Mouse (Mus musculus): ENCODE measurements around the gene Mbtd1. TPM values are rescaled to one million over a fixed set of nuclear protein-coding genes. Genes with fewer than 3 reads are reported as not detected.

Gene Mbtd1
- polyA plus RNA-seq, 1 experiment from 2014 or later, result 16.4 TPM

DNA sequence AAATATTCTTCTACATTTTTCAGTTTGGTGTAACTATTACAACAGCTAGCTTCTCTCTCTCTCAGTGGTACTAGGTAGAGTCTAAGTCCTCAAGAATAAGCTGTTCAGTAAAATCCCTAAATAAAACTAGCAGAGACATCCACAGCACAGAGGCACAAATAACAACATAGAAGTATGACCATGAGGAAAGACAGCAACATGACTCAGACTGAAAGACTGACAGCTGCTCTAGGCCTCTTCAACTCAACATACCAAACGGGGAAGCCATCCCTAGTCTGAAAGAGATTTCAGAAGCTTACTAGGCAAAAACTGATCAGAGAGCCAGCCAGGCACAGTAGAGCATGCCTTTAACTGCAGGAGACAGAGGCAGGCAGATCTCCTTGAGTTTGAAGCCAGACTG is 23.0 kb upstream of the Mbtd1 start:
- WGBS, result 82% methylated on average over 1 of the region's 1 CpGs
- ATAC-seq (ENCODE audit: insufficient number of reproducible peaks, insufficient read depth, low FRiP score, low read depth), result no peak
- no peak overlapping the region for H3K4me2 ChIP-seq (ENCODE audit: low read length)
- H3K9me3 ChIP-seq (ENCODE audit: control insufficient read depth, low read length), result no peaks in the 10 kb centered on the region
- H3K9ac ChIP-seq (ENCODE audit: low read length), result no peak overlapping the region
- no peak overlapping the region for H3K27ac ChIP-seq (replicated peaks in 1 of 2; ENCODE audit: control insufficient read depth in 1 of 2, insufficient read depth in 1 of 2, low read depth in 2 of 2, low read length in 2 of 2)
- no peaks in the 10 kb centered on the region for H3K4me1 ChIP-seq (ENCODE audit: control insufficient read depth in 2 of 2, insufficient read depth in 2 of 2, low read length in 2 of 2)
- no peaks in the 10 kb centered on the region for H3K27me3 ChIP-seq (ENCODE audit: control insufficient read depth, insufficient read depth, low read length)
- no peak overlapping the region for H3K4me3 ChIP-seq (ENCODE audit: control insufficient read depth in 1 of 2, insufficient read depth in 1 of 2, low read depth in 1 of 2, low read length in 2 of 2)
- peaks cover 76% of the 10 kb centered on the region for H3K36me3 ChIP-seq (ENCODE audit: control insufficient read depth, insufficient read depth, low read length)

DNA sequence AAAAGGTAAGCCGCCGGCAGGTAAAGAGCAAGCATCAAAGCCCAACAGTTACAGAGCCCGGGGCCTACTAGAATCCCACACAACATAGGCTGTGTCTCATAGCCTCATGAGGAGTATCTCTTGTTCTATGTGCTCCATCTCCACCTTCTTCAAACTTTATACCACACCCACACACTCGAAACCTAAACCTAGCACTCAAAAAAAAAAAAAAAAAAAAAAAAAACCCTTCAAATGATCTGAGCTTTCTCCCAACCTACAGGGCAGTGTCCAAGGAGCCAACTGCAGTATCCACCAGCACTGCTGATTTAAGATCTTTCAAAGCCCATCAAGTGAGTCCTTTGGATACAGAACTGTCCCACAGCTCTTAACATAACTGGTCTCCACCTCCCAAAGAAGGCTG is 1.6 kb upstream of the Mbtd1 start:
- peak overlapping the region; percentile 71 for H3K4me2 ChIP-seq (ENCODE audit: low read length)
- H3K9ac ChIP-seq (ENCODE audit: low read length), result peak overlapping the region; percentile 93
- H3K4me1 ChIP-seq (ENCODE audit: control insufficient read depth in 2 of 2, insufficient read depth in 2 of 2, low read length in 2 of 2), result peaks cover 2 to 20% of the 10 kb centered on the region in 2 experiments; a peak in 2 of 4 replicates
- H3K27ac ChIP-seq (replicated peaks in 1 of 2; ENCODE audit: control insufficient read depth in 1 of 2, insufficient read depth in 1 of 2, low read depth in 2 of 2, low read length in 2 of 2), result no peak overlapping the region
- peaks cover 34% of the 10 kb centered on the region for H3K36me3 ChIP-seq (ENCODE audit: control insufficient read depth, insufficient read depth, low read length)
- no peaks in the 10 kb centered on the region for H3K27me3 ChIP-seq (ENCODE audit: control insufficient read depth, insufficient read depth, low read length)
- 86% methylated on average over 4 of the region's 4 CpGs for WGBS
- no peaks in the 10 kb centered on the region for H3K9me3 ChIP-seq (ENCODE audit: control insufficient read depth, low read length)
- peak overlapping the region in 1 of 2 experiments; percentile 91; a peak in 1 of 4 replicates for H3K4me3 ChIP-seq (ENCODE audit: control insufficient read depth in 1 of 2, insufficient read depth in 1 of 2, low read depth in 1 of 2, low read length in 2 of 2)
- ATAC-seq (ENCODE audit: insufficient number of reproducible peaks, insufficient read depth, low FRiP score, low read depth), result no peak

DNA sequence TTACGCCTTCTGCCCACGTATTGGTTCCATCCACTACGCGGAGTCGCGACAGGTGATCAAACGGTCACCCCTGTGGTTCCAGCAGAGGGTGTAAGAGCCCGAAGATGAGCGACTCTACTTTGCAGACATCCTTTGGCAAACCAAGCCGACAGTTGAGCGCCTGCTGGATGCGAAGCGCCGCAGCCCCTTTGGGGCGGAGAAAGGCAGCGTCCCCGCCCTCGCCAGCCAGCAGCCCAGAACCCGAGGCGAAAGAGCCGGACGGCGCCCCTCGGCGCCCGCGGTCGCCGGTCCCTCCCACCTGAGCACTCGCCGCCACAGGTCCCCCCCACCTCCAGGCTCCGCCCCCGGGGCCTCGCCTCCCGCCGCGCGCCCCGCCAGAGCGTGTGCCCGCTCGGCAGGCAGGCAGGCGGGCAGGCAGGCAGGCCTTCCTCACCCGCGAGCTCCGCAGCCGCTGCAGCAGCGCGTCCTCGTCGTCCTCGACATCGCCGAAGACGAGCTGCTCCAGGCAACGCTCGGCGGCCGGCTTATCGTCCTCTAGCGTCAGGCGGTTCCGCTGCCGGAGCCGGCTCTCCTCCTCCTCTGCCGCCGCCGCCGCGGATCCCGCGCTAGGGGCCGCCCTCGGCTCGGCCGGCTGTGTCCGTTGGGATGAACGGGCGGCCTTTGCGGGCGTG is 616 bp upstream of the Mbtd1 start:
- H3K9ac ChIP-seq (ENCODE audit: low read length), result peak overlapping the region; percentile 93
- H3K4me3 ChIP-seq (ENCODE audit: control insufficient read depth in 1 of 2, insufficient read depth in 1 of 2, low read depth in 1 of 2, low read length in 2 of 2), result peak overlapping the region; percentile 91 to 94
- H3K4me1 ChIP-seq (ENCODE audit: control insufficient read depth in 2 of 2, insufficient read depth in 2 of 2, low read length in 2 of 2), result peaks cover 2 to 20% of the 10 kb centered on the region in 2 experiments; a peak in 2 of 4 replicates
- WGBS, result under 1% methylated on average over 71 of the region's 81 CpGs
- no peaks in the 10 kb centered on the region for H3K27me3 ChIP-seq (ENCODE audit: control insufficient read depth, insufficient read depth, low read length)
- H3K27ac ChIP-seq (replicated peaks in 1 of 2; ENCODE audit: control insufficient read depth in 1 of 2, insufficient read depth in 1 of 2, low read depth in 2 of 2, low read length in 2 of 2), result peak overlapping the region; percentile 83 to 97
- H3K9me3 ChIP-seq (ENCODE audit: control insufficient read depth, low read length), result no peaks in the 10 kb centered on the region
- peak; percentile 55 for ATAC-seq (ENCODE audit: insufficient number of reproducible peaks, insufficient read depth, low FRiP score, low read depth)
- H3K4me2 ChIP-seq (ENCODE audit: low read length), result peak overlapping the region; percentile 71
- peaks cover 30% of the 10 kb centered on the region for H3K36me3 ChIP-seq (ENCODE audit: control insufficient read depth, insufficient read depth, low read length)

DNA sequence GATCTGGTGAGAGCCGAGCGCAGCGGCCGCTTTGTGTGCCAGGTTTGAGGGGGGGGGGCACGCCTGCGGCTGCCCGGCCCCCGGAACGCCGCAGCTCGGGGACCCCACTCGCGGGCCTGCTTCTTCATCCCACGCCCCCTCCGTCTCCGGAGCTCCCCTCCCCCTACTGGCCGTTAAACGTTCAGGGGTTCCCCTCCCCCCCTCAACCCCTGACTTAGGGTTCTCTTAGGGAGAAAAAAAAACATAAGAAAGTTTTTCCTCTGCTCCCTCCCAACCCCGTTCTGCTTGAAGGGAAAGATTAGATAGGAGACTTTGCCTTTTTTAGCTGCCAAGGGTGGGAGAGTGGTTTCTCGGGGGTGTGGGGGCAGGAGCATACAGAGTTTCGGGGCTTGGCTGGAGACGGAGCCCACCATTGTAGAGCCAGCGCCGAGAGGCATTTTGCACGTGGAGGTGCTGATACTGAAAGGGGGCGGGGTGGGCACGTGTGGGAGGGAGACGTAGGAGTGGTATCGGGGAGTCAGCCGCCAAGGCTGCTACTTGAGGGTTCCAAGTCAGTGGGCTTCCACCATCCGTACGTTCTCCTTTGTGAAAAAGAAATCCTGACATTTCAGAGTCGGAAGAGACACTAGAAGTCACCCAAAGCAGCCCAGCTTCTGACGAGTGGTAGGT is 893 bp downstream of the Mbtd1 start:
- Histone ChIP-seq H3K4me3 (ENCODE audit: control insufficient read depth in 1 of 2, insufficient read depth in 1 of 2, low read depth in 1 of 2, low read length in 2 of 2) (peak overlapping the region; percentile 91), H3K9me3 (ENCODE audit: control insufficient read depth, low read length) (no peaks in the 10 kb centered on the region), H3K4me1 (ENCODE audit: control insufficient read depth in 2 of 2, insufficient read depth in 2 of 2, low read length in 2 of 2) (peaks cover 2 to 20% of the 10 kb centered on the region in 2 experiments; a peak in 2 of 4 replicates), H3K36me3 (ENCODE audit: control insufficient read depth, insufficient read depth, low read length) (peaks cover 24% of the 10 kb centered on the region), H3K4me2 (ENCODE audit: low read length) (peak overlapping the region; percentile 71), H3K27me3 (ENCODE audit: control insufficient read depth, insufficient read depth, low read length) (no peaks in the 10 kb centered on the region), H3K27ac (replicated peaks in 1 of 2; ENCODE audit: control insufficient read depth in 1 of 2, insufficient read depth in 1 of 2, low read depth in 2 of 2, low read length in 2 of 2) (peak overlapping the region; percentile 97 to 99), H3K9ac (ENCODE audit: low read length) (peak overlapping the region; percentile 93)
- WGBS, result 0% methylated on average over 34 of the region's 34 CpGs
- ATAC-seq (ENCODE audit: insufficient number of reproducible peaks, insufficient read depth, low FRiP score, low read depth), result no peak

DNA sequence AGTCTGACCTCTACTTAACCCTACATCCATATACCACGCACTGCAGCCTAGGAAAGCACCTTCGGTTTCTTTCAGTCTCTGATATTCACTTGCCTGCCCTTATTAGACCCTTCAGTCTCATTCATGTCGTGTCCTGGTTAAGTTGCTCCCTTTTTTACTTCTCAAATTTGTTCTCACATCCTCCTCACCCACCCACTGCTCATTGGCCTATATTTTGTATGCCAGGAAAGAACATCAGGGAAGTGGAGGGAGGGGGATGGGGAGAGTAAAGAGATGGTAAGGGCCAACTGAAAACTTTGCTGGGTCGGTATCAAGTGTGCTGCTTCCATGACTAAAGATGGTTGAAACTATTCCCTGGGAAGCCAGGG is 1.4 kb downstream of the Mbtd1 start:
- Histone ChIP-seq H3K27me3 (ENCODE audit: control insufficient read depth, insufficient read depth, low read length) (no peaks in the 10 kb centered on the region), H3K36me3 (ENCODE audit: control insufficient read depth, insufficient read depth, low read length) (peaks cover 25% of the 10 kb centered on the region), H3K4me3 (ENCODE audit: control insufficient read depth in 1 of 2, insufficient read depth in 1 of 2, low read depth in 1 of 2, low read length in 2 of 2) (peak overlapping the region; percentile 91), H3K9me3 (ENCODE audit: control insufficient read depth, low read length) (no peaks in the 10 kb centered on the region), H3K4me2 (ENCODE audit: low read length) (peak overlapping the region; percentile 71), H3K27ac (replicated peaks in 1 of 2; ENCODE audit: control insufficient read depth in 1 of 2, insufficient read depth in 1 of 2, low read depth in 2 of 2, low read length in 2 of 2) (peak overlapping the region; percentile 8 to 97; a peak in 3 of 4 replicates), H3K9ac (ENCODE audit: low read length) (peak overlapping the region; percentile 93), H3K4me1 (ENCODE audit: control insufficient read depth in 2 of 2, insufficient read depth in 2 of 2, low read length in 2 of 2) (peaks cover 2 to 20% of the 10 kb centered on the region in 2 experiments; a peak in 2 of 4 replicates)
- 4% methylated on average over 4 of the region's 4 CpGs for WGBS
- ATAC-seq (ENCODE audit: insufficient number of reproducible peaks, insufficient read depth, low FRiP score, low read depth), result no peak

DNA sequence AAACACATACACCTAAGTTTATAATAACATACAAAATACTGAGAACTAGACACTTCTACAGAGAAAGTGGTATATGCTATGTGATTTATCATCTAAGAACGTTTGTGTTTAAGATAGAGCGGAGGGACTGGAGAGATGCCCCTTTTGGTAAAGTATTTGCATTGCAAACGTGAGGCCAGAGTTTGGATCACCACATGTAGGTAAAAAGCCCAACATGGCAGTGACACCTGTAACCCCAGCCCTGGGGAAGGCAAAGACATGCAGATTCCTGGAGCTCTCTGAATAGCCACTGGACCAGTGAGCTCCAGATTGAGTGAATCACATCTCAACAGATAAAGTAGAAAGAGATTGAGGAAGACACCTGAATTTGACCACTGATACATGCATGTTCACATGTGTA is 12.1 kb downstream of the Mbtd1 start:
- WGBS, result 76% methylated on average over 3 of the region's 3 CpGs
- Histone ChIP-seq H3K36me3 (ENCODE audit: control insufficient read depth, insufficient read depth, low read length) (peaks cover 27% of the 10 kb centered on the region), H3K4me3 (ENCODE audit: control insufficient read depth in 1 of 2, insufficient read depth in 1 of 2, low read depth in 1 of 2, low read length in 2 of 2) (no peak overlapping the region), H3K27me3 (ENCODE audit: control insufficient read depth, insufficient read depth, low read length) (no peaks in the 10 kb centered on the region), H3K4me2 (ENCODE audit: low read length) (no peak overlapping the region), H3K4me1 (ENCODE audit: control insufficient read depth in 2 of 2, insufficient read depth in 2 of 2, low read length in 2 of 2) (no peaks in the 10 kb centered on the region), H3K27ac (replicated peaks in 1 of 2; ENCODE audit: control insufficient read depth in 1 of 2, insufficient read depth in 1 of 2, low read depth in 2 of 2, low read length in 2 of 2) (no peak overlapping the region), H3K9me3 (ENCODE audit: control insufficient read depth, low read length) (no peaks in the 10 kb centered on the region), H3K9ac (ENCODE audit: low read length) (no peak overlapping the region)
- no peak for ATAC-seq (ENCODE audit: insufficient number of reproducible peaks, insufficient read depth, low FRiP score, low read depth)

DNA sequence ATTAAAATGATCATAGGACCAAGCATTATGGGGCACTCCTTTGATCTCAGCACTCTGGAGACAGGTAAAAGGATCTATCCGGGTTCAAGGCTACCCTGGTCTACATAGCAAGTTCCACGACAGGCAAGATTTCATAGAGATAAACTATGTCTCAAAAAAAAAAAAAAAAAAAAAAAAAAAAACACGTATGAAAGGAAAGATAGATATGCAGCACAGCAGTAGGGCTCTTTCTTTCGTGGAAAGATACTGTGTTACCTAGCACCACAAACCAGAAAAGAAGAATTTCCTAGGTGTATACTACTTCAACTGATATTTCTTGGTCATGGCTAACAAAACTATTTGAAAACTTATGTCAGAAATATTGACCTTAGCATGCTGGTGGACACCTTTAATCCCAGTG is 21.2 kb downstream of the Mbtd1 start:
- Histone ChIP-seq H3K4me2 (ENCODE audit: low read length) (no peak overlapping the region), H3K27ac (replicated peaks in 1 of 2; ENCODE audit: control insufficient read depth in 1 of 2, insufficient read depth in 1 of 2, low read depth in 2 of 2, low read length in 2 of 2) (no peak overlapping the region), H3K4me3 (ENCODE audit: control insufficient read depth in 1 of 2, insufficient read depth in 1 of 2, low read depth in 1 of 2, low read length in 2 of 2) (no peak overlapping the region), H3K36me3 (ENCODE audit: control insufficient read depth, insufficient read depth, low read length) (peaks cover 75% of the 10 kb centered on the region), H3K9me3 (ENCODE audit: control insufficient read depth, low read length) (no peaks in the 10 kb centered on the region), H3K9ac (ENCODE audit: low read length) (no peak overlapping the region), H3K4me1 (ENCODE audit: control insufficient read depth in 2 of 2, insufficient read depth in 2 of 2, low read length in 2 of 2) (no peaks in the 10 kb centered on the region), H3K27me3 (ENCODE audit: control insufficient read depth, insufficient read depth, low read length) (no peaks in the 10 kb centered on the region)
- ATAC-seq (ENCODE audit: insufficient number of reproducible peaks, insufficient read depth, low FRiP score, low read depth), result no peak
- 81% methylated on average over 4 of the region's 4 CpGs for WGBS
